Mouse (Mus musculus): ENCODE data around the gene Kbtbd13.

The Kbtbd13 gene

DNA sequence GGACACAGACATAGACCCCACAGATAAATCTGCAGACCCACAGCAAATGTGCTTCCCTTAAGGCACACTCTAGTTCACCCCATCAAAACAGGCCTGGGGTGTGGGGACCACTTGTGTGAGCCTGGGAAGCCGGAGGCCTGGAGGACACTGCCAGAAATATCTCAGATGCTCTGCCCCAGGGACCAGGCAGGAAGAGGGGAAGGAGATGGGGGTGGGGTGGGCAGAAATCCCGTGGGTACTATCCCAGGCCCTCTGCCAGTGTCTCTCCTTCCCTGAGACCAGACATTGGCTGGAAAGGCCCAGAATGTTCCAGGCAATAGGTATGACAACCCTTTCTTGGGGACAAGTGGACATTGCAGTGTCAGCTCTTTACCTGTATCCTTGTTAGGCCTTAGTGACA, 2.2 kb upstream of the Kbtbd13 start:
- no peak for DNase-seq (ENCODE audit: low spot score)

GRCm38 (mm10) chr9:65392638-65393364, 1.3 kb upstream of the Kbtbd13 start:
- DNase-seq (ENCODE audit: low spot score) = no peak

DNA sequence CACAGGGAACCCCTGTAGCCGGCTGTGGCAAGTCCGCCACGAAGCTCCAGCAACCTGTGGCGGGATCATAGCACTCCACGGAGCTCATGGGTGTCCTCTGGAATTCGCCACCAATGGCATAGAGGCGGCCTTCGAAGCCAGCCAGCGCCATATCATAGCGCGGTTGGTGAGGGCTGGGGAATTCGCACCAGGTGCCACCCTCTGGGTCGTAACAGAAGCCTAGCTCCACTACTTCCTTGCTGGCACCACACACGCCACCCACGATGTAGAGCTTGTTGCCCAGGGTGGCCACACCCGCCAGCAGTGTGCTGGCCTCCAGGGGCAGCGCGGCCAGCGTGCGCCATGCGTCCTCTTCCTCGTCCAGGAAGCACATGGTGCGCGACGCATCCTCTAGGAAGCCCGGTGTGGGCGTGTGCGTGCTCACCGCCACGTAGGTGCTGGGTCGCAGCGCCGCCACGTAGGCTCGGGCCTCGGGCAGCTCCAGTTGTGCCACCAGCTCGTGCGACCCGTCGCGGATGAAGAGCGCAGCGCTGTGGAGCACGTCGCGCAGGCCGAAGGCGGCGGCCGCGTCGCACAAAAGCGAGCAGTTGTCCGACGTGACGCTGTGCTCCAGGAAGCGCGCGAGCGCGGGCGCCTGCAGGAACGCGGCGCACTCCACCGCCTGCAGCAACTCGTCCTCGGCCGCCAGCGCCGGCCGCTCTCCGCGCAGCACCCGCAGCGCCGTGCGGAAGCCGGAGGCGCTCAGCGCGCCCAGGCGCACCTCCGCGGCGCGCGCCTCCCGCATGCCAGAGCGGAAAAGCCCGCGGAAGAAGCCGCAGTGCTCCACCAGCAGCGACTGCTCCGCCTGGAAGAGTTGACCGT, 470 bp downstream of the Kbtbd13 start:
- no peak for DNase-seq (ENCODE audit: low spot score)

- DNase-seq (ENCODE audit: low spot score) = no peak
These were observed 4.9 kb downstream of the Kbtbd13 start for GRCm38 (mm10) chr9:65386373-65387140.

- DNase-seq (ENCODE audit: low spot score) = no peak
These were observed 7.2 kb downstream of the Kbtbd13 start for GRCm38 (mm10) chr9:65384276-65384675.

GRCm38 (mm10) chr9:65382751-65383097, 8.7 kb downstream of the Kbtbd13 start:
- DNase-seq (ENCODE audit: low spot score) = no peak

DNA sequence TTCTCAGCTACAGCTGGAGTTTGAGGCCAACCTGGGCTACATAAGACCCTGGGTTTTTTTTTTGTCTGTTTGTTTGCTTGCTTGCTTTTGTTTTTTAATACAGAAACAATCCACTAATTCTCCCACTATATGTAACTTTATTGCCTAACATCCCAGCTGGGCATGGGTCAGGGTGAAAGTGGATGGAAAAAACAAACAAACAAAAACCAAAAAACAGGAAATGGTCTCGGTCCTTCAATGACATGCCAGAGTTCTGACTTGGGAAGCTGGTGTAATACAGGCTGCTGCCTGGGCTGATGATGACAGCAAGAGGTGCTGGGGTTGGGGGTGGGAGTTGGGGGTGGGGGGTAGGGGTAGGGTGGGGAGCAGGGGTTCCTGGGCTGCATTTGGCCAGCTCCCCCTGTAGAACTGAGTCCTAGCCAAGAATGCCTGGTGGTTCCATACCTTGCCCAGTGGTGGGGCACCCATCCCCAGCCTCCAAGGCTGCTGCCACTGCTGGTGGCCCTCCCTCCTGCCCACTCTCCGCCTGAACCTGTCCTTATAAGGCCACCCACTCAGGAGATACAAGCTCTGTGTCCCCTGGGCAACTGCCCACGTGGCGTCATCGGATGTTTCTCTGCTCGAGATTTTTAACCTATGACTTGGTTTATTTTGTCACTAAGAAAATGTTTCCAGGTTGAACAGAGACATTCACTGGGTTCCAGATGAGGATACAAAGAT, 9.3 kb downstream of the Kbtbd13 start:
- DNase-seq (ENCODE audit: low spot score) = no peak

- DNase-seq (ENCODE audit: low spot score) = no peak
These were observed 10.3 kb downstream of the Kbtbd13 start for GRCm38 (mm10) chr9:65381017-65381590.

- DNase-seq (ENCODE audit: low spot score) = no peak
These were observed 16.1 kb downstream of the Kbtbd13 start for GRCm38 (mm10) chr9:65375163-65375934.

DNA sequence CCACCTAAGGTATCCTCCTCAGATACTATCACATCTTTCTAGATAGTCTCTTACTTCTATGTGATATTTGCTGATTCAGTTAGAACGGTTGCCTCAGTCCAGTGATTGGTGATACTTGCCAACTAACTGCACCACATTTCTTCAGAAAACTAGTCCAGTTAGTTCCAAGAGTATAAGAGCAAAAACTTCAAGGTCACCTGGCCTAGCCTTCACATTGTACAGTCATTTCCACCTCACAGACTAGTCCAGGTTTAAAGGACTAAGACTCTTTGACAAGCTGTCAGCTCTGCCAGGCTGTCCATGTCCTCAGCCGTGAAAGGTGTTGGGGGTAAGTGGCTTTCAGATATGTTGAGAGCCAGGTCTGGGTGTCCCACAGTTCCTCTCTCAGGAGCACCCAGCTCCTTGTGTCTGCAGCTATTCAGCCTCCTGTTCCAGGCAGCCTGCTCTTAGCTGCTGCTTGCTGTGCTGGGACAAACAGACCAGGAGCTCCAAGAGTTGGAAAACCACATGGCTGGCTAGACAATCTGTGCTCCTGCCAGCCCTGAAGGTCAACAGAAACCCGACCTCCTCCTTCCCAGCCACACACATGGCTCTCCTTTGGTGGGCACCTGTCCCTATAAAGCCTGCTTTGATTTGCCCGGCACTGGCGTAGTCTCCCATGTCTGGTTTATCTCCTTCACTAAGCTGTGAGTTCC, 16.8 kb downstream of the Kbtbd13 start:
- DNase-seq (ENCODE audit: low spot score) = no peak

- DNase-seq (ENCODE audit: low spot score) = no peak
These were observed 19.0 kb downstream of the Kbtbd13 start for GRCm38 (mm10) chr9:65372449-65372848.

DNA sequence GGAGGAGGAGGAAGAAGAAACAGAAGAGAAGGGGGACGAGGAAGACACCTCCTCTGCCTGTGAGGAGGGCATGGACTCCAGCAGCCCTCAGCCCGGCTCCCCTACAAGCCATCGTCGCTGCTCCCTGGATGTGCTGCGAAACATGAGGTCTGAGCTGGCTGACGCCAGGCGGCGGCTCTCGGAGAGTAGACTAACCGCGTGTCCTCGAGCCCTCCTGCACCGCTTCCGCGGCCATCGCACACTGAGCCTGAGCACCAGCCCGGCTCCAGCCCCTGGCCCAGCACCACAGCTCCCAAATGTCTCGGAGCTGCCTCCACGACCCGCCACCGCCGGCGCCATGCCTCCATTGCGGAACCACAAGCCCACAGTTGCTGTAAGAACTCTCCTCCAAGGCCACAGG, 19.7 kb downstream of the Kbtbd13 start:
- DNase-seq (ENCODE audit: low spot score) = no peak

DNA sequence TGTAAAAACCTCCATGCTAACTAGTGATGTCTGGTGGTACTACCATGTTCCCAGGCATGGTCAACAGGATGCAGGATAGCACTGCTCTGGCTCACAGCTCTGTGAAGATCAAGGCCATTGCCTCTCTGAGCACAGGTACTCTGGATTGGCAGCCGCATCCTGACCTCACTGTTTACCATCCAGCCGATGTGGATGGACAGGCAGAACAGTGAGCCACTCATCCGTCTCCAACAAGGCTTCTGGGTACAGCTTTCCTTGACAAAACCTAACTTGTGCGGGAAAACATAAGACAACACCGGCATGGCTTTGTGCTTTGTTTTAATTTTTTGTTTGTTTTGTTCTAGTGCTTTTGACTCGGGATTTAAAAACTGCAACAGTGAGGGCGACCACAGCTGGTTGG, 25.7 kb downstream of the Kbtbd13 start:
- no peak for DNase-seq (ENCODE audit: low spot score)

DNA sequence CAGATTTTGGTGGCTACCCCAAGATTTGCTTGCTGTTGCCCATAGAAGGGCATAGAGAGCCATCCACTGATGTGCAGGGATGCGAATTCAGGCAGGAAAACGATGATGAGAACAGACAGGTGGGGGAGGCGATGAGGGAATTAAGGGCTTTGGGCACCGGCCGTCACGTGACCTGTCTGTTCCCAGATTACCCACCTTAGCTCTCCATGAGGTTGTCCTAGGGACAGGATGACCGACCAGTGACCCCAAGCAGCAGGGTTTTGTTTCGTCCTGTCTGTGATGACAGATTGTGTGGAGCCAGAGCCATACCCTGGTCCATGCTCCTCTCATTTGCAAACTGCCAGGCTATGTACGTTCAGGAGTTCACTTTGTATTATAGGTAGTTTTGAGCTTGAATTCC, 27.8 kb downstream of the Kbtbd13 start:
- DNase-seq (ENCODE audit: low spot score) = no peak

- DNase-seq (ENCODE audit: low spot score) = no peak
These were observed 30.6 kb downstream of the Kbtbd13 start, which contains the start of gene Ubap1l for GRCm38 (mm10) chr9:65360641-65361448. Gene Ubap1l (plus strand): TSS chr9:65361041.

DNA sequence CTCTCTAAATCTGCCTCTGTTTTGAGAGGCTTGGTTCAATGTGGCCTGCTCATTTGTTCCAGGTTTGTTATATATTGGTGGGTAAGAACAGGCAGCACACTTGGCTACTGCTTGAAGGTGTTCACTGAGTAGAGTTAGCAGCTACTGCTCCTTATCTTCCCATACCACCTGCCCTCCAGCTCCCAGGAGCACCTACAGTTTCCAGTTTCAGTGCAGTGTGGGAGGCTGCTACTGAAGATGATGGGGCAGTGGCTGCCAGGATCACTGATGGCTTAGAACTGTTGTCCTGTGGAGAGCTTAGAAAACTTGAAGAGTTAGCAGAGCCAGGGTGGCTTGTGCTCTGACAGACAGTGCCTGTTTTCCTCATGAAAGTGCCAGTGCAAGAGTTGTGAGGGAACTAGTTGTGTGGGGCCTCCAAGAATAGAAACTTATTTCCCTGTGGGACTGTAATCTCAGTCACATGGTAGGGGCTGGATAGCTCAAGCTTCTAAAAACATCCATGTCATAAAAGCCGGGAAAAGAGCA, 32.4 kb downstream of the Kbtbd13 start:
- DNase-seq (ENCODE audit: low spot score) = no peak

- no peak for DNase-seq (ENCODE audit: low spot score)
These were observed 34.5 kb downstream of the Kbtbd13 start for GRCm38 (mm10) chr9:65356971-65357370.

GRCm38 (mm10) chr9:65356561-65356960, 34.9 kb downstream of the Kbtbd13 start:
- no peak for DNase-seq (ENCODE audit: low spot score)

DNA sequence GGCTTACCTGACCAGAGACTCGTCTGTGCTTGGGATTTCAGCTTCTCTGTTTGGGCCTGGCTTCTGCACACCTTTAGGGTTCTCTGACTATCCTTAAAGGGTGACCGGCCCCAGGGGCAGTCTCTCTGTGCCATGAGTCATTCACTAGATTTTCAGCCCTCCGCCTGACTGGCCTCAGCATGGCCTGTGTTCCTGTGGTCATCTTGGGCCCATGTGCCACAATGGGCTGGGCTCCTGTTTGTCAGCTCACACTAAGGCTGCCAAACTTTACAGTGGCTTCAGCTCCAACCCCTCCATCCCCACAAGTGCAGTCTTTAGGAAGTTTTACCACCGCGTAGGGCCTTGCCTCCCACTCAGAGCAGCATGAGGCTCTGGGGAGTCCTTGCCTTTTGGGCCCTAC, 38.2 kb downstream of the Kbtbd13 start:
- no peak for DNase-seq (ENCODE audit: low spot score)
